Mouse (Mus musculus): Measurements from ENCODE around the gene Angel2.

Gene Angel2

DNA sequence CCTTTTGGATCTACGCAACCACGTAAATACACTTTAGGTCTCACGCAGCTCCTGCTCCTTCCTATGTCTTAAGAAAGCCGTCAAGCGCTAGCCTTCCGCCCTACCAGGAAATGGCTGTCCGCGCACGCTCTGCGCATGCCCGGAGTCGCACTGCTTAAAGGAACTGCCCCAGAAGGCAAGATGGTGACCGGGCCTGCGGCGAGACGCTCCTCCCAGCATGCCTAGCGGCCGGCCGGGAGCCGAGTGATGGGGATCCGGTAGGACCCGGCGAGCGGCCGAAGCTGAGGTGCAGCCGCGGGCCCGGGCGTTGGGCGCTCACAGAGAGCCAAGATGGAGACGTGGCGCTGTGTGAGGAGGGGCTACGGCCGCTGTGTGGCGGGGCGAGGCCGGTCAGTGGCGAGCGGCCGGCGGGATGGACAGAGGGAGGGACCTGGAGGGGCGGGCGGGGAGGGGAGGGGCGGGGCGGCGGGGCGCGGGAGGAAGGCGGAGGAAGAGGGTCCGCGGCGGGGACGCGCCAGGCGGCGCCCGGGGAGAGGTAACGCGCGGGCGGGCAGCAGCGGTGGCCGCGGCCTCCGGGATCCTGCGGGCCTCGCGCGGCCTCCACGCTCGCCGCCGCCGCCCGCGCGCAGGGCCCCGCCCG is 3.6 kb downstream of the Angel2 start:
- peak; percentile 85 for DNase-seq (ENCODE audit: extremely low read depth, low read depth, low spot score)

DNA sequence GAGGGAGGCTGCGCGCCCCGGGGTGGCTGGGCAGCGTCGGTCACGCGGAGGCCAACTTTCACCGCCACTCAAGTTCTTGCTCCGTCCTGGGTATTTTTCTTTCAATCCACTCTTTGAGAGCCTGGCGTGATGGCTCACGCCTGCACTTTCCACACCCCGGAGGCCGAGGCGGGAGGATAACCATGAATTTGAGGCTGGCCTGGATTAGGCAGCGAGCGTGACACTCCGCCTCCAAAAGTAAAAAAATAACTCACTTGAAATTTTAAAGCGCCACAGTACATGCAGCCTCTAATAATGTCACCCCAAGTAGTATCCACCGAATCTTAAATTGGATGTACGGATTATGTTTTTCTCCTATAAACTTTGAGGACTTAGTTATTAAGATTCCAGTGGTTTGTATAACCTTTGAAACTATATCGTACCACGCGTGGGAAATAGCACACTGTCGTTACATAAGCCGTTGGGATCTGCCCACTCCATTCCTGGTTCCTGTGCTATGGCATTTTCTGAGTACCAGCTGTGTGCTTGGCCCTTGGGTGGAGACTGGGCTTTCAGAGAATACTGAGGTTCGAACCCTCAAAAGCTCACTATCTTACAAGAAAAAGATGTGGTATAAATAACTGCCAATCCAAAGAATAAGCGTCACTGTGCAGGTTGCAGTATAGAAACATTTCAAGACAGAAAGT is 4.2 kb downstream of the Angel2 start:
- DNase-seq (ENCODE audit: extremely low read depth, low read depth, low spot score): no peak

DNA sequence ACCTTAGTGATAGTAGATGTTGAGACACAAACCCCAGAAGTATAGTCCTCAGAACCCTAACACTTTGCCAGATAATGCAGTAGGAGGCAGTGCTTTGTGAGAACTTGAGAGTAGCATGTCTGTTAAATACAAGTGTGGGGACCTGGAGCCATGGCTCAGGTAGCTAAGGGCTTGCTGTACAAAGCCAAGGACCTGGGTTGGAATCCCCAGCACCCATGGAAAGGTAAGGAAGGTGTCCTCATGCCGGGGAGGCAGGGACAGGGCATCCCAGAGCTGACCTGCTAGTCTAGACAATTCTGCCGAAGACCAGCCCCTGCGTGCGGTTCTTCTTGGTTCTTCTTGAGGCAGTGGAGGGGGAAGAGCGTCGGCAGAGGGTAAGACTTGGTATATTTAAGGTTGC is 5.3 kb downstream of the Angel2 start:
- no peak for DNase-seq (ENCODE audit: extremely low read depth, low read depth, low spot score)

DNA sequence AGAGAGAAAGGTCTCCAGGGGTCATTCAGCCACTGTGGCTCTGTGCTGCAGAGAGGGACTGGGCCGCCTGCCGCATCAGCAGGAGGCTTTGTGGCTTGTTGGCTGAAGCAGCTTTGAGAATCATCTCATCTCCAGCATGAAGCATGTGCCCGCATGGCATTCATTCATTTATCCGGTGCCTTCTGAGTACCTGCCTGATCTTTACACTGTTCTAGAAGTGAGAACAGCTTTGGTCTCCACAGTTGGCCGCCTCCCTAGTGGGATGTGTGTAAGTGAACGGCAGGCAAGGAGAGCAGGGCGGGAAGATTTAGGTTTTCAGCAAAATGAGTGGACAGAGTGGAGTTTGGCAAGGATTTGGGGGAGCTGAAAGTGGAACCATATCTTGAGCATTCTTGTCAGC is 14.9 kb downstream of the Angel2 start:
- DNase-seq (ENCODE audit: extremely low read depth, low read depth, low spot score): no peak

DNA sequence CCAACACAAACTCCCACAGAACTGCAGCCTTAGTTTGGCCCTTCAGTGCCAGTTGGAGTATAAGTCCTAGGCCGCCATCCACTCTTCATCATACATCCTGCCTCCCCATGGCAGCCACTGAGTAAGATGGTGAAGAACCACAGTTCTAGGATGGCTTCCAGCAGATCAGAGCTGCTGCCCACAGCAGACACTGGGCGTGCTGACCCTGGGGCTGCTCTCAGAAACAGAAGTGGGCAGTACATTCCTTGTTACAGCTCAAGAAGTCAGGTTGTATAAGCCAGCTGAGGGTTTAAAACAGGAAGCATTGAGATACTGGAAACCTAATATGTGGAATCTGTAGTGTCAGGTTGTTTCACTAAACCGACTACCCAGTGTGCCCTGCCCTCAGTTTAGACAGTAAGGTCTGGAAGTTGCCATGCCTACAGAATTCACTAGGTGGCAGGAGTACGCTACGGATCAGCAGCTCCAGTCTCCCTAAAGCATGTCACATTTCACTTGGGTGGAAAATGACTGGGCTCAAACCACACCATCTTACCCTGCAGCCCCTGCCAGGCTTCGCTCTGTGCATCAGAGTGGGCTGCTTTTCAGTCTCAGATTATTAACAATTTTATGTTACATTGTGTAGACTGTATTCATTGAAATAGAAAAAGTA is 19.3 kb downstream of the Angel2 start:
- no peak for DNase-seq (ENCODE audit: extremely low read depth, low read depth, low spot score)

DNA sequence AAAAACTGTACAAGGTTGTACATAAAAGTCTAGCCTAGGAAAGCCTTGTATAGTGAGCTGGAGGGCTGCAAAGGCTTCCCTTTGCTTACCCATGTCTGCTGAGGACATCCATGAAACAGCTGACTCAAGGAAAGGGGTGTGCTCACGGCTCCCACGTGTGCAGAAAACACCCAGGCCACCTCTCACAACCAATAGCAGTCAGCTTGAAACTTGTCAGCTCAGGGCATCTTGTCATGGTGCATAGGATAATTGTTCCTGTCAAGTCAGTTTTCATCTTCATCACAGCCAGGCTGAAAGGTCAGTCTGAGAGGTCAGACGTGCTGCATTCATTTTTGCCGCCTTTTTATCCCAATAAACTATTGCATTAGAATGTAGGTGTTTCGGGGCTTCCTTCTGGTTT is 23.1 kb downstream of the Angel2 start:
- DNase-seq (ENCODE audit: extremely low read depth, low read depth, low spot score): no peak

DNA sequence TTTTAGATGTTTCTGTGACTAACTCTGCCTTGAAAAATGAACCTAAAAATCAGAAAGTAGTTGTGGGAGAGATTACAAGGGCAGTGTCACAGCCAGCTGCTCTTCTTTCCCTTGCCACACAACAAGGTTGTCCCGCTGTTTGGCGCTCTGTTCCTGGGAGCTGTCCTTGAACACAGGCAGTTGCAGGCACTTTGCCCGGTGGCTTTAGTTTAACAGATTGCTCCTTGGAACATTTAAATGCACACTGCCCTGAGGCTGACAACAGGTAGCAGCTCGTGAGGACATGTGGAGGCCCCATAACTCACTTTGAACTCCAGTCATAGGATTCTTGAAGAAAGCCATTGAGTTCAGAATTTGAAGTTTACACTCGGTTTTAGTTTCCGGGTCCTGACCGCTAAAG is 23.5 kb downstream of the Angel2 start:
- peak; percentile 90 for DNase-seq (ENCODE audit: extremely low read depth, low read depth, low spot score)

DNA sequence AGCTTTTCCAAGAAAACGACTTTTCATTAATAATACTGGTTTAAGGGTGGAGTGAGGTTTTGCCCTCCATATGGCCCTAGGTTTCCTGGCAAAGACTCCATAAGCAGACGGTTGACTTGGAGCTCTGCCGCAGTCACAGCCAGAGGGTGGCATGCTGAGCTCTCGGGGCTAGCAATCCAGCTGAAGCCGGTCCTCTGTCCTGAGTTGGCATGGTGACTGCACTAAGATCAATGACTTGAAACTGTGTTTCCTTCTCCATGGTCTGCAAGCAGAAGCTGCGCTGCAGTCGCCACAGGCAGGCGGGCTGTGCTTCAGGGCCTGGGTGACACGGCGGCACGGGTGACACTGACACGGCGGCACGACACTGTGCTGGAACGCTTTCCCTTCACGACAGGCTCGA is 23.9 kb downstream of the Angel2 start:
- DNase-seq (ENCODE audit: extremely low read depth, low read depth, low spot score): no peak

DNA sequence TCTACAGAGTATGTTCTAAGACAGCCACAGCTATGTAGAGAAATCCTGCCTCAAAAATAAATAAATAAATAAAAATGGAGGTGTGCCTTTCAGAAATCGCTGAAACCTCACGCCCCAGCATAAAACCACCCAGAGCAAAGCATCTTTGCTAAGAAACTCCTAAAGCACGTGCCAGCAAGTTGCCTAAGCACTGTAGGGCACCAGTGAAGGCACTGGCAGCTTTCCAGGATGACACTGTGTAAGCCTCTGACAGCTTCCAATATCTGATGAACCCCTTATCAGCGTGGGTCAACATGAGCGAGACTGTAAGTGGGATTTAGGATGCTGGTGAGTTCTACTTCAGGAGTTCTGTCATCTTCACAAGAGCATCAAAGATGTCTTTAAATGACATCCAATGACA is 26.1 kb downstream of the Angel2 start:
- DNase-seq (ENCODE audit: extremely low read depth, low read depth, low spot score): no peak

DNA sequence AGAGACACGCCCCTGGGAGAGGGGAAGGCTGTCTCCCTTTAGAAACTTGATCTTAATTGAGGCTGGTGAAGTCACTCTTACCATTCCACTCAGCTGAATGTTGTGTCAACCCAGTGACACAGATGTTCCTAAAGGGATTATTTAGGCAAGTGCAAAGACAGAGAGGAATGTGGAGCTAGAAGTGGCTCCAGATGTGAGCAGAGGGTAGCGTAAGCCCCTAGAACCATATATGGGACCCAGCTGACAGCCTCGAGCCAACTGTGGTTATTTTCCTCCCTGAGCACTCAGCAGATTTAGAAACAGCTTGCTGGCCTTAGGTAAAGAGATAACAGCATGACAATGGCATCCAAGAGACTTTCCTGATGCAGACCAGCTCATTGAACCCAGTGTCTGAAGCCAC is 28.1 kb downstream of the Angel2 start:
- no peak for DNase-seq (ENCODE audit: extremely low read depth, low read depth, low spot score)

DNA sequence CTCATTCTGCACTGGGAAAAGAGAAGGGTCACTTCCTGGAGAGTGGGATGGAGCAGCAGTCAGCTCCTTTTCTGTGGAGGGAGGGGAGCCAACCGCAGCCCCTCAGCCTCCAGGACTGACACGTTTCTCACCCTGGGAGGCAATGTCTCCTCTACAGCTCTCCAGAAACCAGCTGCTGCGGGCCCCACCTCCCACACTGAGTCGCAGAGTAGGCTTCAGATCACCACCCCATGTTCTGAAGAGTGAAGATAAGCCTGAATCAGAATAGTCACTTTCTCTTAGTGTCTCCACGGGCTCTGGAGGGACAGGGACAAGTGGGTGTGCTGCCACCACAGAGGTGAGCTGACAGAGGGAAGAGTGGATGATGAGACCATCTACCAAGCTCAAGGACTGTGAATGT is 33.9 kb downstream of the Angel2 start:
- DNase-seq (ENCODE audit: extremely low read depth, low read depth, low spot score): no peak

DNA sequence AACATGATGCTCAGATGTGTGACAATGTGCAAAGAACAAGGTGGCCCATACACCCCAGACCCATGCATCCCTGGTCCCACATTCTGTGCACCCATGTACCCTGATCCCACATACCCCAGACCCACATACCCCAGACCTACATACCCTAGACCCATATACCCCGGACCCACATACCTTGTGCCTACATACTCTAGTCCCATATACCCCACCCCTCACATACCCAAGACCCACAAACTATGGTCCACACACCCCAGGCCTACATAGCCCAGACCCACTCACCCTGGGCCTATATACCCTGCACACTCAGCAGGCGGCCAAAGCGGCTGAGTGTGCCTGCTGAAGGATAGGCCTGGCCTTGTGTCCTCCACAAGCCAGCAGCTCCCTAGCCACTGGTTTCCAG is 37.8 kb downstream of the Angel2 start:
- no peak for DNase-seq (ENCODE audit: extremely low read depth, low read depth, low spot score)

DNA sequence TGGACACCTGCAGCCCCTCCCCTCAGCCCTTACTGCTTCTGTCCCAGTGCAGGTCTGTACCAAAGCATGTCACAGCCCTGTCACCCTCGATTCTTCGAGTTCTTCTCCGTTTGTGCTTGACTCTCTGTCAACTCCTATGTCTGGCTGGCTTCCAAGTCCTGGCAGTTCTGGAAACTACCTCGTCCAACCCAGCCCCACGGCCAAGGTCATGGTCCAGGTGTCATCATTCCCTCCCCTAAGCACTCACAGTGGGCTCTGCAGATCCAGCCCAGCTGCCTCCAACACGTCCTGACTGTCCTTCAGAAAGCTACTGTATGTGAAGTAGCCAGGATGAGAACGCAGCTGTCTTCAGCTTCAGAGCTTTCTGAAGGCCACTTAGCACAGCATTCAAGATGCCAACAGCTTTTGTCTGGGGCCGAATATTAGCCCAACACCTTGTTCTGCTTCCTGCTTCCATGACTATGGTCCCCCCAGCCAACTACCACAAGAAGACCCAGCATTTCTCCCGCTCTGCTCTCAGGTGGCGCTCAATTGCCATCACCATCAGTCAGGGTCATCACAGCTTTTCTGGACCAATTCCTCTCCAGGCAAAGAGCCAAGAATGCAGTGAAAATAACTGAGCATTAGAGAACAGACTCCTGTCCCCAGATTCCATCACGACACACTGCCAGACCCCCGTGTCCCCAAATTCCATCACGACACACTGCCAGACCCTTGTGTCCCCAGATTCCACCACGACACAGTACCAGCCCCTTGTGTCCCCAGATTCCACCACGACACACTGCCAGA is 40.3 kb downstream of the Angel2 start:
- DNase-seq (ENCODE audit: extremely low read depth, low read depth, low spot score): no peak

DNA sequence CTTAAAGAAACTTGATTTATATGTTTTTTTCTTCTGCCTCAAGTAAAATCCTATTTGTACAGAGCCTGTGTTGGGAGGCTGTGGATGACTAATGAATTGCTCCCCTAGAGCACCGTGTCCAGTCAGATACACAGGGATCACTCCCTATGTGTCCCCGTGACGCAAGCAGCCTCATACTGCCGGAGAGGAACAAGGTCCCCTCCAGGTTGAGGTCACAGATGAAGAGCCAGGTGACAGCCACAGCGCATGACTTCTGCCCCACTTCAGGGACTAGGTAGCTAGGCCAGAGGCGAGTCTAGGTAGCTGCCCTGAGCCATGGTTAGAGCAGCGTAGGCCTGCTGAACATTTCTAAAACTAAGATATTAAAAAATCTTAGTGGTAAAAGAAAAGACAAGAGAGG is 43.1 kb downstream of the Angel2 start:
- DNase-seq (ENCODE audit: extremely low read depth, low read depth, low spot score): no peak

DNA sequence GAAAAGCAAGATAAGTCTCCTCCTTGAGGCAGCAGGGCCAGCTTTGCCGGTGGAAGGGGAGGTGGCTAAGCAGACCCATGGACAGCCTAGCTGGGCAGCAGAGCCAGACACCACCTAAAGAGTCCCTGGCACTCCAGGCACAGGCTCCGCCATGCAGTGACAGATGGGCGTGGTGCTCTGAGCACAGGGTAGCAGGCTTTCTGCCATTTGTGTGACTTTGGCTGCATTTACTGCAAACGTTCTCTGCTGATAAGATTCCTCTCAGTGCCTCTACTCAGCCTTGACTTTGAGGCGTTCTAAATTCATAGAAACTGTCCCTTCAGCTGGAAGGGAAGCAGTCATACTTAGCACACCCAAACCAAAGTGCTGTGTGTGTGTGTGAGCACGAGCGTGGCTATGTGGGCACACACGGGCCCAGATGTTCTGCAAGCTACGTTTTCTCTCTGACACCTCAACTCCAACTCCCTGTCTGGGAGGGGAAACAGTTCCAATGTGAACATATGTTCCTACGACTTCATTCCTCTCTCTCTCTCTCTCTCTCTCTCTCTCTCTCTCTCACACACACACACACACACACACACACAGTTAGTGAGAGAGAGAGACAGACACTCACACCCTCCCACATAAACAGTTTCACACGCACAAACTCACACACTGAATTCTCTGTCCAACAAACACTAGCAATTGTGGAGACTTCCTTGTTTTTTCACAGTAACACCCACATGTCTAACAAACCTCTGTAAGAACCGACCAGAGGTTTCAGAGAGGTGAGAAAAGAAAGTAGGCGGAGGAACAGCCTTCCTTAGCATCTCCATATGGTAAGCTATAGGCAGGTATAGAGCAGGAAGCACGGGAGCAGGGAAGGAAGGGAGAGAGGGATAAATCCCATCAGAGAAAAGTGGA is 47.0 kb downstream of the Angel2 start:
- no peak for DNase-seq (ENCODE audit: extremely low read depth, low read depth, low spot score)

DNA sequence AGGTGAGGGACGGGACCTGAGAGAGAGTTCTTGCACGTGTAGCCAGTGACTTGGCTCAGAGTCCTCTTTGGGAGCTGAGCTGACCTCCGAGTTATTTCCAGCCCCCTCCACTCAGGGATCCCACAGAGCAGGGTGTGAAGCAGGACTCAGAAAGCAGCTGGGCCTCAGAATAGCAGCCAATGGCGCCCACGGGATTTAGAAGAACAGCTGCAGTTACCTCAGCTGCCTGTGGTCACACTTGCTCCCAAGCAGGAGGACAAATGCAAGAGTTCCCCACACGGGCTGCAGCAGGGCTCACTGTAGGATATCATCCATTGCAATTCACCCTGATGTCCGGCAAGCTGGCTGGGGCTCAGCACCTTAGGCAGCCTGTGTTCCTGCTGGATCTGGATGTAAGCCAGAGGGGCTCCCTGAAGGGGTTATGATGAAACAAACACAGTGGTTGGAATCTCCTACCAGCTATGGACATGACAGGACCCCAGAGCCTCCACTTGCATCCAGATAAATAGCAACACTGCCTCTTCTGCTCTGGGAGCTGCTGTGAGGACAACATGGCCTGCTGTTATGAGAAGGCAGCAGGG is 47.8 kb downstream of the Angel2 start:
- no peak for DNase-seq (ENCODE audit: extremely low read depth, low read depth, low spot score)

DNA sequence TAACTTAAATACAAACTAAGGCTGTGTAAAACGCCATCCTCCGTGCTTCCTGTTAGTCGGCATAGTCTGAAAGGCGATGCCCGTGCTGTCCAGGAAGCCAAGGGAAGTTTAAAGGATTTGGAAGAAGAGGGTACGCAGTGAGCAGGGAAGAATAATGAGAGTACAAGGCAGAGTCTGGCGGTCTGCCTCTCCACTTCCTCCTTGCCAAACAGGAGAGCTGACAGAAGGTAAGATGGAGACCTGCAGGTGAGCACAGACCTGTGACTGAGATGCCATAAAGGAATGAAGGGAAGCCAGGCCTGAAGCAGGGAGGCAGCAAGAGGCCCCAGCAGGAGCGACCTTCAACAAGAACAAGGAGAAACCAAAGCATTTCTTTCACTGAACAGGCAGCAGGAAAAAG is 49.3 kb downstream of the Angel2 start:
- DNase-seq (ENCODE audit: extremely low read depth, low read depth, low spot score): no peak

DNA sequence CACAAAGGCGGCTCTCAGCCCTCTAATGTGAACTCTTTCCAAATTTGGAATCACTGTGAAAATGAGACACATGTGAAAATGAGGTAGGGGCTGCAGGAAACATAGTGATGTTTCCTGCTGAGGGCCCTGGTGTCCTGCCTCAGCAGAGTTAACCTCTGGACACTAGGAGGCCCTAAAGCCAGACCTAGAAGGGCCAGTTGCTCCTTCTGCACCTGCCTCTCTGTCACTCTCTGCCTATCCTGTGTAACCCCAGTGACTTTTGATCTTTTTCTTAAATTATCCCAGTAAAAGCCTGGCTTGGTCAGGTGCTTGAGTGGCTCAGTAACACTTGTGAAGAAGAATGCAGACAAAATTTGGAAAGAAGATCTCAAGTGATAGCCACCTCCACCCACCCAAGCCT is 49.9 kb downstream of the Angel2 start:
- no peak for DNase-seq (ENCODE audit: extremely low read depth, low read depth, low spot score)

DNA sequence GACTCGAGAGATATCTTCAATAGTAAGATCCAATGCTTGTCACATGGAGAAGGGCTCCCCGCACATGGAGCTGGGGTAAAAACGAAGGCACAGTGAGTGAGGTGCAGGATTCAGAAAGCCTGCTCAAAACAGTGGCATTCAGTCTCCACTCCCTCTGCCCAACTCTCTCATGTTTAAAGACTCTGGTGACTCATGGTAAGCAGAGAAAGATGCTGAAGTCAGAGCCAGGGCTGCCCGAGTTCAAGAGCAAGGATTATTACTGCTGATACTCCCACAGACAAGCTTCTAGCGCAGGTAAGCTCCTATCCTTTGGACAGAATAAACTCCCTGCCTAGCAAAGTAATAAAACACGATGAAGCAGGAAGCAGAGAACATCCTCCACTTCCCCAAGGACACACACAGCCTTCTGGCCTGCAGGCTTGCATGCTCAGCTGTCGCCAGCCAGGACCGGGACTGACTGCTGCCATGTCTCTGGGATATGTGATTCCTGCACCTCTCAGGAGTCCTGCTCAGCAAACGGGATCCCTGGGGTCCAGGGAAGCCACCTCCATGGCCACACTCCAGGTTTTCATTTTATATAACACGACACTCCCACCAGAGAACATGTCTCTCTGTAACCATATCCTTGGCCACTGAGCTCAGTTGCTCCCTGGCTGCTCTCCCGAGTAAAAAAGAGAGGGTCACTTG is 52.1 kb downstream of the Angel2 start:
- DNase-seq (ENCODE audit: extremely low read depth, low read depth, low spot score): no peak

DNA sequence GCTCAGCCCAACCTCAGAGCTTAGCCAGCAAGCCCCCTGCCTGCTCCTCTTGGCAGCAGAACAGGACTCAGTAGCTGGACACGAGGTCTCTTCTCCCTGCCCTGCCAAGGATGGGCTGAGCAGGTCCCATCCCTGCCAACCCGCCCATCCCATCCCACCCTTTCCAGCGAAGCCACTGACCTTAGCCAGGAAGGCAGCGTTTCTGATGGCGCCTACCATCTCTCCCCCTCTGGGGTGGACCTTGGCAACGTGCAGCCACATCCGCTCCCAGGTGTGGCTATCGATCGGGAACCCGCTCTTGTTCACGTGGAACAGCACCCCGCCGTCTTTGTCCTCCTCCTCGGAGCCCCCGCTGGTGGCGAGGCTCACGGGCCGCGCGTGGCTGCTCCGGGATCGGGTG is 53.1 kb downstream of the Angel2 start:
- DNase-seq (ENCODE audit: extremely low read depth, low read depth, low spot score): no peak
